Mouse (Mus musculus) embryonic facial prominence, embryonic 14.5 days (tissue): ENCODE measurements at regions not wholly inside any gene's neighbourhood (a gene's known extent, or its start where the extent isn't known, plus 50 kb on each side); places are given as distances from the start of the nearest gene placed in this dataset.
A peak's percentile ranks its signal among the peaks of the same experiment; 100 is the strongest.

Source experiments
- ATAC-seq: fragments of 200-750 bp; cut with Nextera tagmentation; 2 replicates; pipeline ENCODE4 v1.8.0; 2017; ENCODE audit warnings: low read depth, moderate number of reproducible peaks, moderate TSS enrichment
- DNase-seq: peaks from one replicate; pipeline ENCODE4 v3.0.0-alpha.2; 2015; ENCODE audit warnings: low spot score
- H3K27ac ChIP-seq: fragments of 300-500 bp; sonication (generic); replicated peaks from 2 replicates; pipeline ENCODE4 v1.5.1; 2014; ENCODE audit warnings: low read depth, mild to moderate bottlenecking, low read length, moderate library complexity
- H3K27me3 ChIP-seq: fragments of 300-500 bp; sonication (generic); replicated peaks from 2 replicates; pipeline ENCODE4 v1.6.1; 2014; ENCODE audit warnings: low read length; ENCODE audit not compliant: control insufficient read depth, insufficient read depth
- H3K36me3 ChIP-seq: fragments of 300-500 bp; sonication (generic); 2 replicates; pipeline ENCODE4 v1.6.1; 2014; ENCODE audit warnings: low read length, mixed read lengths; ENCODE audit not compliant: control insufficient read depth, insufficient read depth
- H3K4me1 ChIP-seq: fragments of 300-500 bp; sonication (generic); 2 replicates; pipeline ENCODE4 v1.6.1; 2014; ENCODE audit warnings: antibody characterized with exemption, low read length; ENCODE audit not compliant: control insufficient read depth, insufficient read depth
- H3K4me2 ChIP-seq: fragments of 300-500 bp; sonication (generic); 2 replicates; pipeline ENCODE4 v1.6.1; 2014; ENCODE audit warnings: low read depth, mild to moderate bottlenecking, low read length, moderate library complexity, mixed read lengths
- H3K4me3 ChIP-seq: fragments of 300-500 bp; sonication (generic); 2 replicates; pipeline ENCODE4 v1.5.1; 2014; ENCODE audit warnings: low read depth, mild to moderate bottlenecking, low read length
- H3K9ac ChIP-seq: fragments of 300-500 bp; sonication (generic); 2 replicates; pipeline ENCODE4 v1.6.1; 2014; ENCODE audit warnings: low read depth, mild to moderate bottlenecking, low read length, moderate library complexity, mixed read lengths
- H3K9me3 ChIP-seq: fragments of 300-500 bp; sonication (generic); 2 replicates; pipeline ENCODE4 v1.6.1; 2016; ENCODE audit warnings: low read length; ENCODE audit not compliant: control insufficient read depth
- WGBS: fragments of 180-500 bp; shearing (Covaris S2); extraction: QIAGEN DNeasy Blood & Tissue Kit; methylation state at CpG from one replicate; pipeline ENCODE4 v1.1.7; 2014; 5-methylcytosine and 5-hydroxymethylcytosine counted together

- no peaks in the 10 kb centered on the region for H3K9me3 ChIP-seq
- ATAC-seq: no peak
- H3K4me1 ChIP-seq: no peaks in the 10 kb centered on the region
- H3K4me3 ChIP-seq: no peak overlapping the region
- no peaks in the 10 kb centered on the region for H3K27me3 ChIP-seq
- no peak for DNase-seq
- H3K27ac ChIP-seq: no peak overlapping the region
- no peak overlapping the region for H3K4me2 ChIP-seq
- H3K36me3 ChIP-seq: no peaks in the 10 kb centered on the region
- H3K9ac ChIP-seq: no peak overlapping the region
- WGBS: 90% methylated on average over 5 of the region's 5 CpGs
Measured at GRCm38 (mm10) chr9:71420064-71420463, 65.7 kb downstream of the Polr2m start.

DNA sequence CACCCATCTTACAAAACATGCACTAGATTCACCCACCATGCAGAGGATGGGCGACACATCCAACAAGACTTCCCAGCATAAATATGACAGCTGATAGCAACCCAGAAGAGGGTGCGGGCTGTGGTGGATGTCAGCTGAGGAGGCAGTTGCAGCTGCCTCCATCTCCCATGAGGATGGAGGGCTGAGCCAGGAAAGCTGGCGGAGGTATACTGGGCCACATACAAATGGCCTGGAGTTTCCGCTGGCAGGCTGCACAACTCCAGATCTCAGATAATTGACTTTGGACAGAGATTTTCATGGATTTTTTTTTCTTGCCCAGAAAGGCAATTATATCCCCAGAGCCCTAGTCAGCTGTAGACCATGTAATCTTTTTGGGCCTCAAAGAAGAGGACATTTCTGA lies 67.2 kb downstream of the Polr2m start:
- DNase-seq (no peak), ATAC-seq (no peak)
- no peaks in the 10 kb centered on the region for H3K4me1 ChIP-seq
- no peak overlapping the region for H3K27ac ChIP-seq
- H3K27me3 ChIP-seq: no peaks in the 10 kb centered on the region
- H3K4me2 ChIP-seq: no peak overlapping the region
- no peak overlapping the region for H3K4me3 ChIP-seq
- 79% methylated on average over 4 of the region's 4 CpGs for WGBS
- no peaks in the 10 kb centered on the region for H3K36me3 ChIP-seq
- H3K9ac ChIP-seq: no peak overlapping the region
- H3K9me3 ChIP-seq: 0 out of 2 replicates have a peak, but pooled peaks cover 2% of the 10 kb centered on the region

GRCm38 (mm10) chr9:71417248-71417647 lies 68.5 kb downstream of the Polr2m start:
- no peaks in the 10 kb centered on the region for H3K4me1 ChIP-seq
- no peak overlapping the region for H3K4me3 ChIP-seq
- 56% methylated on average over 4 of the region's 4 CpGs for WGBS
- DNase-seq (no peak), ATAC-seq (no peak)
- H3K27ac ChIP-seq: no peak overlapping the region
- no peaks in the 10 kb centered on the region for H3K36me3 ChIP-seq
- H3K4me2 ChIP-seq: no peak overlapping the region
- 0 out of 2 replicates have a peak, but pooled peaks cover 2% of the 10 kb centered on the region for H3K9me3 ChIP-seq
- no peak overlapping the region for H3K9ac ChIP-seq
- H3K27me3 ChIP-seq: no peaks in the 10 kb centered on the region

GRCm38 (mm10) chr9:71411171-71411570 lies 74.6 kb downstream of the Polr2m start:
- Histone ChIP-seq H3K9ac (no peak overlapping the region), H3K9me3 (peaks cover 8% of the 10 kb centered on the region; the same call in 1 of the 2 replicates), H3K27me3 (no peaks in the 10 kb centered on the region), H3K27ac (no peak overlapping the region), H3K4me2 (no peak overlapping the region), H3K36me3 (no peaks in the 10 kb centered on the region), H3K4me3 (no peak overlapping the region), H3K4me1 (no peaks in the 10 kb centered on the region)
- WGBS: 73% methylated on average over 1 of the region's 1 CpGs
- ATAC-seq (no peak), DNase-seq (no peak)

DNA sequence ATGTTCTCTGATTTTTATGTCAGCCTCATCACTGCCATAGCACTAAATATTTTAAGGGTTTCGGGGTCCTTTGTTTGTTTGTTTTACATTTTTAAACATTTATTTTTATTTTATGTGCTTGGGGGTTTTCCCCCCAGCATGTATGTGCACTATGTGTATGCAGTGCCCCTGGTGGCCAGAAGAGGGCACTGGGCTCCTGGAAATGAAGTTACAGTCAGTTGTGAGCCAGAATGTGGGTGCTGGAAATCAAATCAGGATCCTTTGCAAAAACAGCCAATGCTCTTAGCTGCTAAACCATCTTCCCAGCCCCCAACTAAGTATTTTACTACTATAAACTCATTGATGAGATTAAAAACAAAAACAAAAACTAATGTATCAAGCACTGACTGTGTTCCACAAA lies 75.8 kb downstream of the Polr2m start:
- Histone ChIP-seq H3K4me1 (no peaks in the 10 kb centered on the region), H3K4me2 (no peak overlapping the region), H3K27me3 (no peaks in the 10 kb centered on the region), H3K27ac (no peak overlapping the region), H3K9me3 (peaks cover 8% of the 10 kb centered on the region; the same call in 1 of the 2 replicates), H3K4me3 (no peak overlapping the region), H3K36me3 (no peaks in the 10 kb centered on the region), H3K9ac (no peak overlapping the region)
- 88% methylated on average over 1 of the region's 1 CpGs for WGBS
- ATAC-seq (no peak), DNase-seq (no peak)

DNA sequence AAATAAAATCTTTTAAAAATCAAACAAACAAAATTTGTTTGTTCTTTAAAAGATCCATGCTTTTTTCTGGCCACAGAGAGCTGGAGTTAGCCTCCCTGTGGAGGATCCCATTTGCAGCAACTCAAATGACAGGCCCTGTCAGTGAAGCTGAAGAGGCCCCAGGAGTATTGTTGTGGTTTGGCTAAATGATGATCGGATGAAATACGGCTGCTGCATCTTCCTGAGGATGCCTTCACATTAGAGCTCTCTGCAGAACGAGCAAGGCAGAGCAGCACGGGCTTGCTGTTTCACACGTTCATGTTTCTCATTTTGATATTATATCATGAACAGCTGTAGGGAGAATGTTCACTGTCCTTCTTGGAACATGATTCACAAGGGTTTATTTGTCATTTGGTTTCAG lies 76.8 kb downstream of the Polr2m start:
- Histone ChIP-seq H3K9me3 (peaks cover 5% of the 10 kb centered on the region; the same call in 1 of the 2 replicates), H3K4me3 (no peak overlapping the region), H3K36me3 (no peaks in the 10 kb centered on the region), H3K4me2 (no peak overlapping the region), H3K9ac (no peak overlapping the region), H3K4me1 (no peaks in the 10 kb centered on the region), H3K27ac (no peak overlapping the region), H3K27me3 (no peaks in the 10 kb centered on the region)
- no peak for ATAC-seq
- peak; percentile 56 for DNase-seq
- WGBS: 37% methylated on average over 5 of the region's 5 CpGs

DNA sequence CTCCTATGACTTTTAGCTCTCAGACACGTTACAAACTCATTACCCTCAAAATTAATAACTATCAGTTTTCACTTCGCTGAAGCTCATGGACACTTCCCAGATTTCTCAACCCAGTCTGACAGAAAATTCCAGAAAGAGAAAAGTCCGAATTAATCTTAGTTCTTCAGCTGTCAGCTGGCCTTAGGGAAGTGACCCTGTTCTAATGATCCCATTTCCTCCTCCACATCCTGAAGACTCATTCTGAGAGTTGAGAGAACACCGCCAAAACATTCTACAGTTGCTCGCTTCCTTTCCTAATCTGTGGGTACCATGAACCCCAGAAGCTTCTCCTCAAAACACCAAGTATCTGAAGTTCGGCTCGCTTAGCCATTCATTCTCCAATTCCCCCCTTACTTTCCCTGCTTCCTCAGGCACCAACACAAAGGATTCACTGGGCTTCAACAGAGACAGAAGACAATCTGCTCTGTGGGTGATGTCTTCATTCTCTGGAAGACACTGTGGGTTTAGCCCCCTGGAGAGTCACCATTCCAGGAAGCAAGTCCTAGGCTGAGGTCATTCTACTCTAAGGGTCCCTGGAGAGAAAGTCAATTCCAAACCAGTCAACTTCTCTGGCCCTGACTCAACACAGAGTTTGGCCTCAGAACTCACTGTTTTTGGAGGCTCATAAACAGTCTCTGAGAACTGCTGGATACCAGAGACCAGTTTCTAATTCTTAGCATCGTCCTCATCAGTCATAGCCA lies 81.2 kb downstream of the Polr2m start:
- Histone ChIP-seq H3K36me3 (no peaks in the 10 kb centered on the region), H3K9ac (no peak overlapping the region), H3K27me3 (no peaks in the 10 kb centered on the region), H3K4me3 (no peak overlapping the region), H3K4me1 (no peaks in the 10 kb centered on the region), H3K27ac (no peak overlapping the region), H3K9me3 (no peaks in the 10 kb centered on the region), H3K4me2 (no peak overlapping the region)
- 81% methylated on average over 8 of the region's 8 CpGs for whole genome bisulfite sequencing
- DNase-seq (no peak), ATAC-seq (no peak)

DNA sequence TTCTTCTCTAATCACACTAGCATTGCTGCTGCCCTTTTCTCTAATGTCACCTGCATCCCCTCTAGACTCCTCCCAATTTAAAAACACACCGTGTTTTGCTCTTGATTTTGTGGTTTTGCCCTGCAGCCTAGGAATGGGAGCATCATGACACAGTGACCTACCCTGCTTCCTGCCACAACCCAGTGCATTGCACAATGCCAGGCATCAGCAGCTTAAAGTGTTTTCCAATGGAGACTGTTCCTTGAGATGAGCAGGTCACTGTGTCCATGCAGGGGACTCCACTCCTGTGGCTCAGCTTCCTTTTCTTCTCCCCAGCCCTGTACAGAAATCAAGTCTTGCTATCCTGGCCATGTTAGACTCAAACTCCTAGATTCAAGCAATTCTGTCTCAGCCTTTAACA lies 84.1 kb downstream of the Polr2m start:
- no peak overlapping the region for H3K27ac ChIP-seq
- ATAC-seq (no peak), DNase-seq (no peak)
- no peaks in the 10 kb centered on the region for H3K4me1 ChIP-seq
- no peak overlapping the region for H3K9ac ChIP-seq
- H3K4me2 ChIP-seq: no peak overlapping the region
- H3K9me3 ChIP-seq: no peaks in the 10 kb centered on the region
- 43% methylated on average over 1 of the region's 1 CpGs for WGBS
- no peaks in the 10 kb centered on the region for H3K27me3 ChIP-seq
- H3K36me3 ChIP-seq: no peaks in the 10 kb centered on the region
- no peak overlapping the region for H3K4me3 ChIP-seq

GRCm38 (mm10) chr9:71399346-71399745 lies 86.4 kb downstream of the Polr2m start:
- Histone ChIP-seq H3K27me3 (no peaks in the 10 kb centered on the region), H3K4me2 (no peak overlapping the region), H3K36me3 (no peaks in the 10 kb centered on the region), H3K4me1 (no peaks in the 10 kb centered on the region), H3K27ac (no peak overlapping the region), H3K4me3 (no peak overlapping the region), H3K9me3 (no peaks in the 10 kb centered on the region), H3K9ac (no peak overlapping the region)
- no peak for ATAC-seq
- 65% methylated on average over 1 of the region's 1 CpGs for WGBS
- no peak for DNase-seq
